Mouse (Mus musculus) thymus, postnatal 36 days (tissue): ENCODE results near the gene Dennd4c.

Source experiments
- DNase-seq, 2 experiments: peaks; one replicate each; pipeline ENCODE4 v3.0.0; 2022; ENCODE audit warnings: mixed read lengths in 2 of 2

Gene Dennd4c

DNA sequence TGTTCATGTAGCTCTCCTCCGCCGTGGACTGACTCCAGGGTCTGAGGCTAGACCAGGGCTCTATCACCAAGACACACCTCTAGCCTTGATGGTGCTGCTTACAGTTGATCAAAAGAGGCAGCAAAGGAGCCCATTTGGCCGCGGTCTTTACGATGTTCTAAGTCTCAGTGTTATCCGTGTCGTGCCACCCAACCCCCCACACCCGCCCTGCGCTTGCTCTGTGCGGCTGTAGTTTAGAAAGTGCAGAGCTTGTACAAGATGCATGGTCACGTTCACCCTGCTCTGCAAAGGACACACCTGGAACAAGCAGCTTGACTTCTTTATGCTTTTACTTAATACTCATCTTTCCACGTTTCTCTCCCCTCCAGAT, 137.4 kb downstream of the Dennd4c start:
- peak in 1 of 2 experiments; percentile 31 for DNase-seq

DNA sequence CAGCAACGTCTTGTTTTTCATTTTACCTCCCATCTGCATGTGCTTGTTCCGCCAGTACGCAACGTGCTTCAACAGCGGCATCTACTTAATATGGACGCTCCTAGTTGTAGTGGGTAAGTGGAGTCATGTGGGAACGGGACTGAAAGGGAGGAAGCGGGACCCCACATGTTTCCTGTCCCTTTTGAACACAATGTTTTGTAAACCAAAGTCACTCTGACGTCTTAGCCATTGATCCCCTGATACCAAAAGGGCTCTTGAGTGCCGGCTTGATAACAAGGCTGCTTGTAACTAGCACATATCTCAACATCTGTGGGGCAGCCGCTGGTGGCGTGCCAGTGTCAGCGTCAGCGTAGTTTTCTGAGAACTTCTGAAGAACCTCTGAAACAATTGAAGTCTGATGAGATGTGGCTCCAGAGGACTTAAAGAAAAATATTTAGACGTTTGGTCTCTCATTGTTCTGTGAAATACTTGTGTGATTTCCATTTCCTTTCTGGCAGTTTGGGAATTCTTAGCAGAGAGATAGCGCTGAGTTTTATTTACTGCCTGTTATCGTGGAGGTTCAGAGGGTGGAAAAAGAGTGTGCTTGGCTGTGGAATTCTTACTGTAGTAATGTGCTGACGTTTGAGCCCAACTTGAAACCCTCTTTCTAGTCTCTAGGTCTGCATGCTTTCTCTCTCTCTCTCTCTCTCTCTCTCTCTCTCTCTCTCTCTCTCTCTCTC, 138.0 kb downstream of the Dennd4c start:
- DNase-seq: peak; percentile 46 to 48

DNA sequence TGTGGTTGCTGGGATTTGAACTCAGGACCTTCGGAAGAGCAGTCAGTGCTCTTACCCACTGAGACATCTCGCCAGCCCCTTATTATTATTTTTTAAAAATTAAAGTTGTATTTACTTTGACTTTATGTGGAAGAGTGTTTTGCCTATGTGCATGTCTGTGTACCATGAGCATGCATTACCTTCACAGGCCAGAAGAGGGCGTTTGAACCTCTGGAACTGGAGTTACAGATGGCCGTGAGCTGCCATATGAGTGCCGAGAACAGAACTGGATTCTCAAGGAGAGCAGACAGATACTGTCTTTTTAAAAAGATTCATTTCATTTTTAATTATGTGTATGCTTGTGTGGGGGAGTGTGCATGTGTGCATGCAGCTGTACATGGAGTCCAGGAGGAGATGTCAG, 139.5 kb downstream of the Dennd4c start:
- peak in 1 of 2 experiments; percentile 12 for DNase-seq

DNA sequence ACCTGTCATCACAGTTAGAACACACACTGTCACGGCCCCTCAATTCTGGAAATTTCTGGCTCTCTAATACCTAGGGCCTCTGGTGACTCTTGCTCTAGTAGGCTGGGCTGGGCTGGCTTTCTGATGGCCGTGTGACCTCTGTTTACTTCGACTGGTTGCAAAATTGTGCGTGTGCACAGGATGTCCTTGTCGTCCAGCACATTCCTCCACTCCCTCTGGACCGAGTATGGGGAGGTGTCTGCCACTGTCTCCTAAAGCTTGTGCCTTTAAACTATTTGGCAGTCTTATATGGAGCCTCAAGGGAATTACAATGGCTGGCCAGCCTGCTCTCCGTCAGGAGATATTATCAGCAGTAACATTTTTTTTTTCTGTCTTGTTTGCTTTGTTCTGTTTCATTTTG, 149.1 kb downstream of the Dennd4c start:
- no peak for DNase-seq

DNA sequence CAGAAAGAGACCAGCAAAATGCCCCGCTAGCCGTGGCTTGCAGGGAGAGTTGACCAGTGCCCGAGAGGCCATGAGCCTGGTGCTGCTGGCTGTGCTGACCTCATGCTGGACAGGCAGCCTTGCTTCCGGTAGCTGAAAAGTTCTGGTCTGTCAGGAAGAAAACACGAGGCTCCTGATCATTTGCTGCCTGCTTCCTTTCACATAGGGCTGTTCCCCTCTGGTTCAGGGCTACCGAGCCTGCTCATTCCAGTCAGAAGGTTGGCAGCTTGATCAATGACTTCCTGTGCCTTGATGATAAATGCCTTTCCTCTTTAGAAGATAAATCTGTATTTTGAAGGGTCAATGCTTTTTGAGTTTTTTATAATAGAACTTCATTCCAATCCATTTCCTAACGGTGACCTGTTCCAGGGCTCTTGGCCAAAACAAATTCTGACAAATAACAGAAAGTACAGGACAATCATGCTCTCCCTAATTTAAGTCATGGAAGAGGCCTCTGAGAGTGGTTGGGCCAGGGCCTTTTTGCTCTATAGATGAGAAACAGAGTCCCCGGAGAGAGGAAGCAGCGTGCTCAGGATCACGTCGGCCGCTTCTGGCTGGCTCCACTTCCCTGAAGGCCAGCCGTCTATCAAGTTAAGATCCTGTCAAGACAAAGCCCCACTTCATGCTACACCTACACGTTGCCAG, 150.6 kb downstream of the Dennd4c start:
- no peak for DNase-seq
